ENCODE assay signal across 8 mouse cellular contexts in the genomic region with DNA sequence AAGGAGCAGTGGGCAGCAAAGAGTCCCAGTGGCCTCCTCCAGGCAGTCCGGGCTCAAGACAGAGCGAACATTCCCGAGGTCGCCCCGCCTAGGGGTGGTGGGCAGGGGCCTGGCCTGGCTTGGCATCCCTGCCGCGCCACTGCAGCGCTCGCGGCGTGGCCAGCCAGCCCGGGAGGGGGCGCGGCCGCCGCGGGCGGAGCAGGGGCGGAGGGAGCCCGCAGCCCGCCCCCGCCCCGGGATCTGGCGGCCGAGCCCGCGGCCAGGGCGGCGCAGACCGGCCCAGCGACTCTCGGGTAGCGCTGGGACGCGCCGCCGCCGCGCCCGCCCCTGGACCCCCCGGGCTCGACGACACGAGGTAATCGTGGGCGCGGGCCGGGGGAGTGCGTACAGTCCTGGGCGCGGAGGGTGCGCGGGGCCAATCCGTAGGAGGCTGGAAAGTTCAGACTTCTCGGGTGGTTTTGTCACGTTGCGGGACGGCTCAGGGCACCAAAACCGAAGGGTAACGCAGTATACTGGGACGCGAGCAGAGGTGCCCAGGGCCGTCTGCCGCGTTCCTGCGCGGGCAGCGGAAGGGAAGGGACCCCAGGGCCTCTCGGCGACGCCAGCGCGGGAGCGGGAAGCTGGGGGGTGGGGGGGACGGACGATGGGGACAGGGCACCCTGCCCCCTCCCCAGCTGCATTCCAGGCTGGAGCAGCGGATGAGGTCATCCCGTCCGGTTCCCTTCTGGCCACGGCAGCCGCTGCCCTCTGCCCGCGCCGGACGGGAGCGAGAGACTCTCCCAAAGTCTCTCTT. TPM values are rescaled to one million over a fixed set of nuclear protein-coding genes. Genes with fewer than 3 reads are reported as not detected.
A peak's percentile ranks its signal among the peaks of the same experiment; 100 is the strongest.
DNase-seq lines count a peak whose midpoint lies in the region; ATAC-seq and TF ChIP-seq lines count a peak whose summit lies in the region.
"Had no signal": no experiment of that assay in that cellular context is flagged by ENCODE, and none has a peak within 500 bp of the region (broad histone marks: within the 10 kb centered on the region; RNA-seq: fewer than 3 reads in every experiment).

Gene Cdc42ep1 (plus strand): TSS at position 254 of the 793 bp plus-strand sequence.

- H3K4me3 ChIP-seq in ES-Bruce4 (ENCODE audit: low read depth, low read length), result peak within 1 kb of the TSS; percentile 85
- H3K4me3 ChIP-seq in forebrain, embryonic 11.5 days (ENCODE audit: low read depth, low read length), result peak within 1 kb of the TSS; percentile 48
- H3K4me3 ChIP-seq in stomach, postnatal 0 days (ENCODE audit: low read depth, low read length), result peak within 1 kb of the TSS; percentile 77

- H3K9ac ChIP-seq in ES-Bruce4 (ENCODE audit: low read depth, poor library complexity, severe bottlenecking), result peak within 1 kb of the TSS; percentile 82
- H3K9ac ChIP-seq in forebrain, embryonic 11.5 days (ENCODE audit: low read length), result peak within 1 kb of the TSS; percentile 61
- H3K9ac ChIP-seq in stomach, postnatal 0 days (ENCODE audit: low read length), result peak within 1 kb of the TSS; percentile 95

- ATAC-seq in forebrain, embryonic 11.5 days (replicated peaks; ENCODE audit: low FRiP score), result no peak; the same call in 1 of the 2 replicates
- ATAC-seq in stomach, postnatal 0 days (ENCODE audit: low FRiP score, low TSS enrichment), result peak; percentile 72

- no peak for TF ChIP-seq CTCF in ES-Bruce4 (IDR thresholded peaks at IDR 0.05; ENCODE audit: low read depth, low read length)
- peak; percentile 31; the same call in 1 of the 2 replicates for TF ChIP-seq CTCF in stomach, postnatal 0 days (IDR thresholded peaks at IDR 0.05; ENCODE audit: low read depth)

- TF ChIP-seq EP300 in ES-Bruce4 (IDR thresholded peaks at IDR 0.05; ENCODE audit: insufficient read depth, low read depth, low read length), result no peak
- no peak for TF ChIP-seq EP300 in stomach, postnatal 0 days (optimal IDR thresholded peaks at IDR 0.05)

- H3K36me3 ChIP-seq in ES-Bruce4 (ENCODE audit: control insufficient read depth, insufficient read depth, low read length, poor library complexity, severe bottlenecking), result no peaks in the 10 kb centered on the region
- H3K36me3 ChIP-seq in forebrain, embryonic 11.5 days (ENCODE audit: control insufficient read depth, insufficient read depth, low read length), result no peaks in the 10 kb centered on the region
- peaks cover 3% of the 10 kb centered on the region; the same call in 1 of the 2 replicates for H3K36me3 ChIP-seq in stomach, postnatal 0 days (ENCODE audit: control insufficient read depth, insufficient read depth, low read length)

- no peak for TF ChIP-seq POLR2A in ES-Bruce4 (IDR thresholded peaks at IDR 0.05; ENCODE audit: insufficient read depth, low read length)

- peak; percentile 43 for DNase-seq in ZHBTc4 (ENCODE audit: low read depth, low spot score)
- DNase-seq in forebrain, embryonic 11.5 days (ENCODE audit: low spot score), result peak; percentile 69
- peak; percentile 82 to 90 for DNase-seq in heart, postnatal 14 days
- DNase-seq in large intestine, adult 2 months (ENCODE audit: low read depth, low spot score), result no peak
- DNase-seq in lung, postnatal 25 days (ENCODE audit: low spot score), result peak; percentile 87
- peak; percentile 82 for DNase-seq in stomach, postnatal 0 days (ENCODE audit: low spot score)

- H3K27ac ChIP-seq in ES-Bruce4 (ENCODE audit: insufficient read depth, low read length), result no peak within 1 kb of the TSS
- H3K27ac ChIP-seq in forebrain, embryonic 11.5 days (ENCODE audit: low read depth, low read length), result 0 out of 2 replicates have a peak within 1 kb of the TSS, but pooled peaks have one; percentile 25
- peak within 1 kb of the TSS; percentile 98 for H3K27ac ChIP-seq in stomach, postnatal 0 days (replicated peaks)

- H3K4me2 ChIP-seq in forebrain, embryonic 11.5 days (ENCODE audit: low read depth, low read length, severe bottlenecking), result peak within 1 kb of the TSS; percentile 80
- H3K4me2 ChIP-seq in stomach, postnatal 0 days (replicated peaks; ENCODE audit: low read depth), result peak within 1 kb of the TSS; percentile 81

- H3K27me3 ChIP-seq in ES-Bruce4 (ENCODE audit: control insufficient read depth, insufficient read depth, low read length, poor library complexity, severe bottlenecking), result 0 out of 2 replicates have a peak, but pooled peaks cover 5% of the 10 kb centered on the region
- H3K27me3 ChIP-seq in forebrain, embryonic 11.5 days (ENCODE audit: control insufficient read depth, insufficient read depth, low read length), result peaks cover 40% of the 10 kb centered on the region
- H3K27me3 ChIP-seq in stomach, postnatal 0 days (ENCODE audit: control insufficient read depth, insufficient read depth, low read length), result no peaks in the 10 kb centered on the region

- intact Hi-C loops in heart, postnatal 14 days (cut with DNase I), result loop anchor here (10.0 kb wide), 1 partner anchor 218 kb away; no protein-coding TSS in a partner anchor

- H3K4me1 ChIP-seq in ES-Bruce4 (ENCODE audit: control insufficient read depth, insufficient read depth, low read length), result peaks cover 7% of the 10 kb centered on the region
- peaks cover 18% of the 10 kb centered on the region for H3K4me1 ChIP-seq in forebrain, embryonic 11.5 days (replicated peaks; ENCODE audit: control insufficient read depth, insufficient read depth, low read length)
- H3K4me1 ChIP-seq in stomach, postnatal 0 days (replicated peaks; ENCODE audit: control insufficient read depth, insufficient read depth), result peaks cover 15% of the 10 kb centered on the region

- H3K9me3 ChIP-seq in ES-Bruce4 (replicated peaks; ENCODE audit: control insufficient read depth, insufficient read depth, low read length, poor library complexity, severe bottlenecking), result no peaks in the 10 kb centered on the region
- no peaks in the 10 kb centered on the region for H3K9me3 ChIP-seq in forebrain, embryonic 11.5 days (ENCODE audit: control insufficient read depth, low read length)
- H3K9me3 ChIP-seq in stomach, postnatal 0 days (ENCODE audit: control insufficient read depth, low read length), result no peaks in the 10 kb centered on the region

- under 1% methylated on average over 75 of the region's 86 CpGs for WGBS in forebrain, embryonic 11.5 days
- under 1% methylated on average over 67 of the region's 86 CpGs for WGBS in large intestine, adult 2 months
- under 1% methylated on average over 79 of the region's 86 CpGs for WGBS in stomach, postnatal 0 days

RNA-seq across cellular contexts. Expression of gene Cdc42ep1, which starts in this region (rescaled TPM):
- polyA plus RNA-seq in ES-Bruce4 (2011; ENCODE audit: insufficient read depth, insufficient read length, low read depth, missing spikeins), result 9.2 and 10.5 TPM in 2 replicates
- 9.6 and 10.4 TPM in 2 replicates for polyA plus RNA-seq in forebrain, embryonic 11.5 days (2014; fragmentation: Nextera tagmentation; extraction: Ambion mirVana)
- total RNA-seq in heart, postnatal 14 days (2021), result 10 to 100 TPM; 47.5 to 50.8 TPM
- polyA plus RNA-seq in large intestine, adult 2 months (2012; rRNA removed), result 21.1 and 25.7 TPM in 2 replicates
- 37.7 and 45.4 TPM in 2 replicates for polyA plus RNA-seq in stomach, postnatal 0 days (2015; fragmentation: Nextera tagmentation; extraction: Ambion mirVana)
- total RNA-seq: hematopoietic stem cell, adult 5-6 weeks had no signal
